Mouse (Mus musculus) urinary bladder, postnatal 25 days (tissue): ENCODE measurements at regions not wholly inside any gene's neighbourhood (a gene's known extent, or its start where the extent isn't known, plus 50 kb on each side); places are given as distances from the start of the nearest gene placed in this dataset.

Source experiments
- DNase-seq: peaks from one replicate; pipeline ENCODE4 v3.0.0; 2022; ENCODE audit warnings: low spot score

GRCm38 (mm10) chr11:63394201-63394600, 265.4 kb downstream of the Pmp22 start:
- no peak for DNase-seq

GRCm38 (mm10) chr11:63396386-63396785, 267.6 kb downstream of the Pmp22 start:
- no peak for DNase-seq

- DNase-seq, result no peak
These were observed 274.0 kb downstream of the Pmp22 start for GRCm38 (mm10) chr11:63402741-63403140.

- DNase-seq, result peak; percentile 75
These were observed 275.9 kb downstream of the Pmp22 start for GRCm38 (mm10) chr11:63404719-63405118.

GRCm38 (mm10) chr11:63409431-63409830, 280.6 kb downstream of the Pmp22 start:
- no peak for DNase-seq

GRCm38 (mm10) chr11:63410921-63411320, 282.1 kb downstream of the Pmp22 start:
- no peak for DNase-seq

- DNase-seq, result no peak
These were observed 283.7 kb downstream of the Pmp22 start for GRCm38 (mm10) chr11:63412364-63412991.

GRCm38 (mm10) chr11:63413106-63413505, 284.3 kb downstream of the Pmp22 start:
- no peak for DNase-seq

- DNase-seq, result no peak
These were observed 284.8 kb downstream of the Pmp22 start for GRCm38 (mm10) chr11:63413621-63414020.

- no peak for DNase-seq
These were observed 289.4 kb downstream of the Pmp22 start for GRCm38 (mm10) chr11:63418042-63418776.

GRCm38 (mm10) chr11:63420341-63420740, 291.6 kb downstream of the Pmp22 start:
- DNase-seq, result no peak

- DNase-seq, result no peak
These were observed 293.3 kb downstream of the Pmp22 start for GRCm38 (mm10) chr11:63422069-63422468.

GRCm38 (mm10) chr11:63424319-63424718, 295.5 kb downstream of the Pmp22 start:
- no peak for DNase-seq

- no peak for DNase-seq
These were observed 297.0 kb downstream of the Pmp22 start for GRCm38 (mm10) chr11:63425741-63426140.

GRCm38 (mm10) chr11:63453786-63454185, 325.0 kb downstream of the Pmp22 start:
- no peak for DNase-seq

- no peak for DNase-seq
These were observed 326.2 kb downstream of the Pmp22 start for GRCm38 (mm10) chr11:63454910-63455531.

GRCm38 (mm10) chr11:63456356-63456755, 327.6 kb downstream of the Pmp22 start:
- no peak for DNase-seq

- DNase-seq, result no peak
These were observed 328.5 kb downstream of the Pmp22 start for GRCm38 (mm10) chr11:63457250-63457649.

- DNase-seq, result no peak
These were observed 331.4 kb downstream of the Pmp22 start for GRCm38 (mm10) chr11:63460146-63460545.

GRCm38 (mm10) chr11:63463797-63464331, 335.1 kb downstream of the Pmp22 start:
- DNase-seq, result no peak

GRCm38 (mm10) chr11:63465941-63466340, 337.2 kb downstream of the Pmp22 start:
- DNase-seq, result no peak

GRCm38 (mm10) chr11:63466541-63466940, 337.8 kb downstream of the Pmp22 start:
- DNase-seq, result no peak

GRCm38 (mm10) chr11:63474831-63475230, 346.0 kb downstream of the Pmp22 start:
- DNase-seq, result no peak
